20 mouse cellular contexts compared by ENCODE assay signal in the genomic region with DNA sequence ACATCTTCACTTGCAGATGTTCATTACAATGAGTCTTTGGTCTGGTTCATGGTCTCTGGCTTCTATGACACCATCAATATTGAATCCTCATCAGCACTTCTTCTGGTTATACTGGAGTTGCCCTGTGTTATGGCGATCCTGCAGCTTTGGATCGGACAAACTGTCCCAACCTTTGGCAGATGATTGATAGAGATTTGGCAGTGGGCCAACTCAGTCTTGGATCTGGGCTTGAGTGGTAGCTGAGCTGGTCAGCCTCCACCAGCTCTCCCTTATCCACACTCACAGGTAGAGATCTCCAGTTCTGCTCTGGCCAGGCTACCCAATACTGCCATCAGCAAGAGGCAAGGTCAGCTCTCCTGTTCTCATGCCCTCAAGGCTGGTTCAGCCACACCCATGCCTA.
DNase-seq lines count a peak whose midpoint lies in the region; ATAC-seq lines count a peak whose summit lies in the region.
"Had no signal": no experiment of that assay in that cellular context is flagged by ENCODE, and none has a peak within 500 bp of the region (broad histone marks: within the 10 kb centered on the region; RNA-seq: fewer than 3 reads in every experiment).

No protein-coding gene starts in this region.

- no peak overlapping the region for H3K27ac ChIP-seq in kidney, embryonic 15.5 days
- H3K27ac ChIP-seq: embryonic facial prominence, embryonic 13.5 days; hindbrain, embryonic 10.5 days; macrophage had no signal

- H3K4me2 ChIP-seq in kidney, embryonic 15.5 days = no peak overlapping the region
- H3K4me2 ChIP-seq: embryonic facial prominence, embryonic 13.5 days had no signal

- peak; percentile 7 for DNase-seq in adrenal gland, postnatal 10 days
- no peak for DNase-seq in adrenal gland, postnatal 25 days
- DNase-seq in kidney, adult 11 months = peak; percentile 4
- peak; percentile 3 for DNase-seq in retina, postnatal 1 day
- DNase-seq in retina, embryonic 14.5 days (ENCODE audit: low spot score) = no peak
- DNase-seq in frontal cortex, postnatal 14 days (ENCODE audit: low spot score in 2 of 2) = no peak
- DNase-seq: cerebellum, adult 18-20 months; gastrocnemius, postnatal 10 days; heart, adult 18-20 months; lung, adult 2 months; right cerebral cortex, adult 18-20 months had no signal

- no peaks in the 10 kb centered on the region for H3K9me3 ChIP-seq in kidney, embryonic 15.5 days (replicated peaks)
- H3K9me3 ChIP-seq: embryonic facial prominence, embryonic 13.5 days; G1E; hindbrain, embryonic 10.5 days had no signal

- no peak overlapping the region for H3K4me3 ChIP-seq in kidney, embryonic 15.5 days (replicated peaks)
- H3K4me3 ChIP-seq: embryonic facial prominence, embryonic 13.5 days; hindbrain, embryonic 10.5 days had no signal

- no peaks in the 10 kb centered on the region for H3K36me3 ChIP-seq in kidney, embryonic 15.5 days
- H3K36me3 ChIP-seq: embryonic facial prominence, embryonic 13.5 days; G1E; hindbrain, embryonic 10.5 days had no signal

- H3K27me3 ChIP-seq in kidney, embryonic 15.5 days = no peaks in the 10 kb centered on the region
- H3K27me3 ChIP-seq: embryonic facial prominence, embryonic 13.5 days had no signal

- H3K4me1 ChIP-seq in kidney, embryonic 15.5 days = no peaks in the 10 kb centered on the region
- H3K4me1 ChIP-seq: embryonic facial prominence, embryonic 13.5 days; hindbrain, embryonic 10.5 days had no signal

- no peak for ATAC-seq in kidney, embryonic 15.5 days (replicated peaks; ENCODE audit: low FRiP score)
- no peak for ATAC-seq in megakaryocyte, adult 5-6 weeks (ENCODE audit: poor library complexity, severe bottlenecking)
- ATAC-seq: CD4-positive, CD25-positive, alpha-beta regulatory T cell, adult 4 months; intestine, embryonic 16.5 days; midbrain, embryonic 16.5 days had no signal

- 67% methylated on average over 2 of the region's 2 CpGs for WGBS in kidney, embryonic 15.5 days

- H3K9ac ChIP-seq in kidney, embryonic 15.5 days = no peak overlapping the region
- H3K9ac ChIP-seq: embryonic facial prominence, embryonic 13.5 days had no signal

Comparison
In these comparisons a context has a peak if more than half of its experiments do, and no peak if none do; other contexts are left out.
1. DNase-seq: peak in adrenal gland, postnatal 10 days (single experiment), kidney, adult 11 months (single experiment) and retina, postnatal 1 day (single experiment); none in adrenal gland, postnatal 25 days (single experiment), retina, embryonic 14.5 days (single experiment) and frontal cortex, postnatal 14 days (0 of 2).